Mouse (Mus musculus) limb, embryonic 15.5 days (tissue): Measurements from ENCODE around the gene Pgs1. TPM values are rescaled to one million over a fixed set of nuclear protein-coding genes. Genes with fewer than 3 reads are reported as not detected.

Experiments
- ATAC-seq: fragments of 200-750 bp; cut with Nextera tagmentation; 2 replicates; pipeline ENCODE4 v1.8.0; 2017; ENCODE audit warnings: low read depth, moderate TSS enrichment; ENCODE audit not compliant: insufficient number of reproducible peaks, low FRiP score, low TSS enrichment
- H3K27ac ChIP-seq: fragments of 300-500 bp; sonication (generic); 2 replicates; pipeline ENCODE4 v1.5.1; 2015; ENCODE audit warnings: moderate library complexity, mild to moderate bottlenecking, inconsistent platforms
- H3K27me3 ChIP-seq: fragments of 300-500 bp; sonication (generic); 2 replicates; pipeline ENCODE4 v1.6.1; 2015; ENCODE audit warnings: inconsistent platforms
- H3K36me3 ChIP-seq: fragments of 300-500 bp; sonication (generic); 2 replicates; pipeline ENCODE4 v1.6.1; 2015; ENCODE audit warnings: inconsistent platforms
- H3K4me1 ChIP-seq: fragments of 300-500 bp; sonication (generic); 2 replicates; pipeline ENCODE4 v1.6.1; 2015; ENCODE audit warnings: inconsistent platforms
- H3K4me2 ChIP-seq: fragments of 300-500 bp; sonication (generic); 2 replicates; pipeline ENCODE4 v1.6.1; 2015; ENCODE audit warnings: mild to moderate bottlenecking, inconsistent platforms
- H3K4me3 ChIP-seq: fragments of 300-500 bp; sonication (generic); 2 replicates; pipeline ENCODE4 v1.5.1; 2015; ENCODE audit warnings: mild to moderate bottlenecking, inconsistent platforms
- H3K9ac ChIP-seq: fragments of 300-500 bp; sonication (generic); 2 replicates; pipeline ENCODE4 v1.6.1; 2015; ENCODE audit warnings: inconsistent platforms
- H3K9me3 ChIP-seq: fragments of 300-500 bp; sonication (generic); 2 replicates; pipeline ENCODE4 v1.6.1; 2016; ENCODE audit warnings: inconsistent platforms
- WGBS: fragments of 180-500 bp; shearing (Covaris S2); methylation state at CpG from one replicate; pipeline ENCODE4 v1.1.7; 2015; 5-methylcytosine and 5-hydroxymethylcytosine counted together
- polyA plus RNA-seq: library from polyadenylated mRNA; unstranded; fragments of >200 nt; fragmentation: Nextera tagmentation; extraction: Ambion mirVana; gene quantifications from 2 replicates; pipeline ENCODE4 v1.2.1, GENCODE M21; 2015

Pgs1 gene
- polyA plus RNA-seq, 1 experiment from 2014 or later, result 37.8 TPM

DNA sequence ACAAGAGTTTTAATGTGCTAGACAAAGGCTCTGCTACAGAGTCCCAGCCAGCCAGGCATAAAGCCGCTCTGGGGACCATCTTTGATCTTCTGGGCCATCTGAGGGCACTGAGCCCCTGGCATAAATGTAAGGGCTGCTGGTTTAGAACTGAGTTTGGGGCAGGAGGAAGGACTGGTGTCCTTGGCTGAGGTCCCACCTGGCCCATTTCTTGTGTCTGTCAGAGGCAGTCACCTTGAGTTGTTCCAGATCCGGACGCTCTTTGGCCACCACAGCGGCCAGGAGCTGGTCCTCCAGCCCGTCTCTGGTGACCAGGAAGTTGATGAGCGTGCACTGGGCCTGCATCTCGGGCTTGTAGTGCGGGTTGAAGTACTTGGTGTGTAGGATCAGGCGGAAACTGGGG is 56.7 kb downstream of the Pgs1 start:
- H3K4me1 ChIP-seq, result 0 out of 2 replicates have a peak, but pooled peaks cover 4% of the 10 kb centered on the region
- H3K36me3 ChIP-seq, result no peaks in the 10 kb centered on the region
- no peak overlapping the region for H3K4me3 ChIP-seq
- H3K27me3 ChIP-seq, result no peaks in the 10 kb centered on the region
- no peak overlapping the region for H3K4me2 ChIP-seq
- no peak for ATAC-seq
- WGBS, result 86% methylated on average over 9 of the region's 9 CpGs
- no peaks in the 10 kb centered on the region for H3K9me3 ChIP-seq
- H3K9ac ChIP-seq, result no peak overlapping the region
- no peak overlapping the region for H3K27ac ChIP-seq

GRCm38 (mm10) chr11:118043293-118043907 is 57.3 kb downstream of the Pgs1 start:
- Histone ChIP-seq H3K4me2 (no peak overlapping the region), H3K36me3 (no peaks in the 10 kb centered on the region), H3K27me3 (no peaks in the 10 kb centered on the region), H3K27ac (no peak overlapping the region), H3K4me1 (0 out of 2 replicates have a peak, but pooled peaks cover 4% of the 10 kb centered on the region), H3K4me3 (no peak overlapping the region), H3K9ac (no peak overlapping the region), H3K9me3 (no peaks in the 10 kb centered on the region)
- 59% methylated on average over 12 of the region's 14 CpGs for WGBS
- no peak for ATAC-seq

- no peak overlapping the region for H3K9ac ChIP-seq
- no peak overlapping the region for H3K4me2 ChIP-seq
- H3K27ac ChIP-seq, result no peak overlapping the region
- no peaks in the 10 kb centered on the region for H3K9me3 ChIP-seq
- no peaks in the 10 kb centered on the region for H3K36me3 ChIP-seq
- 0 out of 2 replicates have a peak, but pooled peaks cover 6% of the 10 kb centered on the region for H3K4me1 ChIP-seq
- no peaks in the 10 kb centered on the region for H3K27me3 ChIP-seq
- no peak for ATAC-seq
- H3K4me3 ChIP-seq, result no peak overlapping the region
- 20% methylated on average over 8 of the region's 8 CpGs for WGBS
These were observed 63.5 kb downstream of the Pgs1 start for GRCm38 (mm10) chr11:118049641-118050040.

GRCm38 (mm10) chr11:118050174-118050573 is 64.1 kb downstream of the Pgs1 start:
- H3K4me1 ChIP-seq, result 0 out of 2 replicates have a peak, but pooled peaks cover 6% of the 10 kb centered on the region
- no peak overlapping the region for H3K9ac ChIP-seq
- 83% methylated on average over 16 of the region's 16 CpGs for WGBS
- no peak for ATAC-seq
- H3K4me3 ChIP-seq, result no peak overlapping the region
- H3K27ac ChIP-seq, result no peak overlapping the region
- no peak overlapping the region for H3K4me2 ChIP-seq
- no peaks in the 10 kb centered on the region for H3K27me3 ChIP-seq
- no peaks in the 10 kb centered on the region for H3K36me3 ChIP-seq
- H3K9me3 ChIP-seq, result no peaks in the 10 kb centered on the region

DNA sequence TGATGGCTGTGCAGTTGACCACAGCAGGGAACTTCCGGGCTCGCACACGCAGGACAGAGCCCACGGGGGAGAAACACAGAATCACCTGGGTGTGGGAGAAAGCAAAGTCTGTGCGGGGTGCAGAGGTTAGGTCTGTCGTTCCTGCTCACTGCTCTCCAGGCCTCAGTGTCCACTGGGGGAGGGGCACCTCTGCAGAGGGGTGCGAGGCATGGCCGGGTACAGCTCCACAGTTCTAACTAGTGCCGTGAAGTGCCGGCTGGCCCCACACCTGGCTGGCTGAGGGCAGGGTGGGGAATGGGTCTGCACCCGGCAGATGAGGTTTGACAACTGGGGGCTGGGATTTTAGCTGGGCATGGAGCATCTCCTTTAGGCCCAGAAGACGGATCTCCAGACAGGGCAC is 72.3 kb downstream of the Pgs1 start:
- Histone ChIP-seq H3K27ac (no peak overlapping the region), H3K4me3 (no peak overlapping the region), H3K9ac (no peak overlapping the region), H3K27me3 (no peaks in the 10 kb centered on the region), H3K9me3 (no peaks in the 10 kb centered on the region), H3K36me3 (no peaks in the 10 kb centered on the region), H3K4me2 (no peak overlapping the region), H3K4me1 (0 out of 2 replicates have a peak, but pooled peaks cover 4% of the 10 kb centered on the region)
- ATAC-seq, result no peak
- 68% methylated on average over 12 of the region's 12 CpGs for WGBS

GRCm38 (mm10) chr11:118058872-118059271 is 72.8 kb downstream of the Pgs1 start:
- Histone ChIP-seq H3K4me1 (0 out of 2 replicates have a peak, but pooled peaks cover 4% of the 10 kb centered on the region), H3K36me3 (no peaks in the 10 kb centered on the region), H3K27ac (no peak overlapping the region), H3K9ac (no peak overlapping the region), H3K27me3 (no peaks in the 10 kb centered on the region), H3K9me3 (no peaks in the 10 kb centered on the region), H3K4me3 (no peak overlapping the region), H3K4me2 (no peak overlapping the region)
- WGBS, result 66% methylated on average over 10 of the region's 10 CpGs
- ATAC-seq, result no peak

- no peak overlapping the region for H3K4me2 ChIP-seq
- no peaks in the 10 kb centered on the region for H3K36me3 ChIP-seq
- H3K4me1 ChIP-seq, result 0 out of 2 replicates have a peak, but pooled peaks cover 4% of the 10 kb centered on the region
- H3K9ac ChIP-seq, result no peak overlapping the region
- no peak overlapping the region for H3K4me3 ChIP-seq
- H3K27ac ChIP-seq, result no peak overlapping the region
- WGBS, result 84% methylated on average over 14 of the region's 14 CpGs
- no peaks in the 10 kb centered on the region for H3K9me3 ChIP-seq
- H3K27me3 ChIP-seq, result no peaks in the 10 kb centered on the region
- no peak for ATAC-seq
These were observed 73.9 kb downstream of the Pgs1 start for GRCm38 (mm10) chr11:118060038-118060437.

- H3K9ac ChIP-seq, result no peak overlapping the region
- ATAC-seq, result no peak
- H3K4me3 ChIP-seq, result no peak overlapping the region
- no peaks in the 10 kb centered on the region for H3K9me3 ChIP-seq
- H3K36me3 ChIP-seq, result no peaks in the 10 kb centered on the region
- no peak overlapping the region for H3K27ac ChIP-seq
- H3K4me2 ChIP-seq, result no peak overlapping the region
- 80% methylated on average over 8 of the region's 8 CpGs for WGBS
- H3K27me3 ChIP-seq, result no peaks in the 10 kb centered on the region
- H3K4me1 ChIP-seq, result peaks cover 15% of the 10 kb centered on the region
These were observed 81.5 kb downstream of the Pgs1 start for GRCm38 (mm10) chr11:118067588-118067987.

GRCm38 (mm10) chr11:118068812-118069332 is 82.8 kb downstream of the Pgs1 start:
- Histone ChIP-seq H3K4me2 (no peak overlapping the region), H3K36me3 (no peaks in the 10 kb centered on the region), H3K4me1 (peaks cover 15% of the 10 kb centered on the region), H3K27ac (no peak overlapping the region), H3K27me3 (no peaks in the 10 kb centered on the region), H3K9ac (no peak overlapping the region), H3K4me3 (no peak overlapping the region), H3K9me3 (no peaks in the 10 kb centered on the region)
- no peak for ATAC-seq
- WGBS, result 53% methylated on average over 16 of the region's 16 CpGs

DNA sequence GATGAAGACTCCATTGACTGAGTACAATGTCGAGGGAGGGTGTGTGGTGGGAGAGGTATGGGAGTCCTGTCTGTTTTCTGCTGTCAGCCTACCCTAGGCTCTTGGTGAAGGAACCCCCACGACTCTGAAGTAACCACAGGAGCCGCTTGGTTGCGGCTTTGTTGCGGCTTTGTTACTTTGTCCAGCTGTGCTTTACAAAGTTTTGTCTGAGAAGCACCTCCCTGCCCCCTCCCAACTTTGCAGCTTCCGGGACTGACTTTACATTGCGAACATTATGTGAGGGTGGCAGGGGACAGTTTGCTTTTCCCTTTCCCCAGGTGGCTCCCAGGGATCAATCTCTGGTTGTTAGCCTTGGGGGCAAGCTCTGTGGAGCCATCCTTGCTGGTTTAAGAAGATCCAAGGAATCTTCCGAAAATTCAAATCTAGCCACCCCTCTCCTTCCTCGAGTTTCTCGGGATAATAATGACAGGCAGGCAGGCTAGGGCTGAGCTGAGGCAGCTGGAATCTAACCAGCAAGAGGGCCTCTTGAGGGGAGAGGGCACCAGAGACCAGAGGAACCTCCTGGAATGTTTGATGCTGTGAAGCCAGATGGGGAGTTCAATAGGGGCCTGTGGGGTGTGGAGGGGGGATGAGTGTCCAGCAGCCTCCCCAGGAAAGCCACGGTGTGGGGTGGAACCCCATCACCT is 85.3 kb downstream of the Pgs1 start:
- ATAC-seq, result no peak
- WGBS, result 51% methylated on average over 11 of the region's 11 CpGs

More for the DNA sequence above, 85.3 kb downstream of the Pgs1 start:
- Histone ChIP-seq H3K4me3 (no peak overlapping the region), H3K4me2 (no peak overlapping the region), H3K36me3 (no peaks in the 10 kb centered on the region), H3K27ac (no peak overlapping the region), H3K9me3 (no peaks in the 10 kb centered on the region), H3K4me1 (peaks cover 30% of the 10 kb centered on the region), H3K27me3 (no peaks in the 10 kb centered on the region), H3K9ac (no peak overlapping the region)
